Mouse (Mus musculus): ENCODE data around the gene Gm21897. TPM values are rescaled to one million over a fixed set of nuclear protein-coding genes. Genes with fewer than 3 reads are reported as not detected.
"Not testable (repeated sequence)": the region's sequence is repeated elsewhere in the genome, so short reads cannot be mapped to it uniquely, and the experiment has no call there.

Gm21897 gene
- not detected in 2 replicates for total RNA-seq (2015; ENCODE audit: low replicate concordance)
- 0.26 TPM in 1 of 2 replicates, not detected in the other for total RNA-seq (2017; ENCODE audit: low replicate concordance)

DNA sequence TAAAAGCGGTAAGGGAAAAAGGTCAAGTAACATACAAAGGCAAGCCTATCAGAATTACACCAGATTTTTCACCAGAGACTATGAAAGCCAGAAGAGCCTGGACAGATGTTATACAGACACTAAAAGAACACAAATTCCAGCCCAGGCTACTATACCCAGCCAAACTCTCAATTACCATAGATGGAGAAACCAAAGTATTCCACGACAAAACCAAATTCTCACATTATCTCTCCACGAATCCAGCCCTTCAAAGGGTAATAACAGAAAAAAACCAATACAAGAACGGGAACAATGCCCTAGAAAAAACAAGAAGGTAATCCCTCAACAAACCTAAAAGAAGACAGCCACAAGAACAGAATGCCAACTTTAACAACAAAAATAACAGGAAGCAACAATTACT is at the start of gene Gm21897:
Gm21897 (plus strand) TSS at position 301 of the 400 bp plus-strand sequence.
- not testable (repeated sequence) for ATAC-seq (replicated peaks; ENCODE audit: low FRiP score, poor library complexity, severe bottlenecking)

DNA sequence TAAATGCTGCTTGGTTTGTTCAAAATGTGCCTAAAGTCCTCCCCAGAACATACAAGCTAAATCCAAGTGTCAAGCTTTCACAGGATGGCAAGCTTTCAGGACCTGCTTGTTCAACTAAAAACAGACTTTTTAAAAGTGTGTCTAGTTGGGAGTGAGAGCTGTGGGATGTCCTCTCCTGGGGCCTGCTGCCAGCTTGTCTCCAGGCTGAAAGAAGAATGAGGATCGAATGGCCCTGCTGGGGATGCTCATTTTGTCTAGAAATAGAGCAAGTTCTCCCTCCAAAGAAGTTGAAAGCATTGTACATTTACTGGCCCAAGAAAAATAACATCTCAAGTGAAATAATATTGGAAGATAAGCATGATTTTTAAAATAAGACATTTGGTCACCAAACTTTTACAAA is 45.0 kb upstream of the Gm21897 start:
- no peak for ATAC-seq (replicated peaks; ENCODE audit: low FRiP score, poor library complexity, severe bottlenecking)

DNA sequence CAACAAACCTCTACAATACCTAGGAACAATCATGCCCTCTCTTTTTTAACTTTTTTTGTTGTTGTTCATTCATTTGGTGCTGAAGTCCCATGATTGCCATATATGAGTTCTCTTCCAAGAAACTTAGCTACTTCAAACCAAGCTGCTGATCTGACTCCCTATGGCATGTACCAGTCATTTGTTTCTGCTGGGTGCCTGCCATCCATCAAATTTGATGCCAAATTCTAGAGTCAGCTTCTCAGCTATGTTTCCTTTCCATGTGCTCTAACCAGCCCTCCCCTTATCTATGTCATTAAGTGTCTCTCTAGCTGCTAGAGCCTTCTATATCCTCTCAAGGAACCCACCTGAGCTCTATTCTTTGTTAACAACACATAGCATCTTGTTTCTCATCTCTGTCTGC is 39.8 kb upstream of the Gm21897 start:
- ATAC-seq (replicated peaks; ENCODE audit: low FRiP score, poor library complexity, severe bottlenecking), result no peak

DNA sequence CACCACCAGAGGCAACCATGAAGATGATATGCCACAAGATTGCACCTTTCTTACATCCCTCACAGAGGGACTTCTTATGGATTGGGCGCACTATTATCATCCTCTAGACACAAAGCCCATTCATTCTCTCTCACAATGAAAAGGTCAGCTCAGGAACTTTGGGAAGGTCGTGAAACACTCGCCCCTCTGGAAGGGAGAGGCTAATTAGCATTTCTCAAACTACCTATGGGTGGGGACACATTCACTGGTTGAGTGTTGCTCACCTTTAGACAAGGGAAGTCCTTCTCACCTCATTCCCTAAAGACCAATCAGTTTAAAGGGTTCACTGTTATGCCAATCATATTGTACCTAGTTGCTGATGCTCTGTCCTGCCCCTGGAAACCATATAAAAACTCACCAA is 24.2 kb upstream of the Gm21897 start:
- ATAC-seq (replicated peaks; ENCODE audit: low FRiP score, poor library complexity, severe bottlenecking), result no peak

DNA sequence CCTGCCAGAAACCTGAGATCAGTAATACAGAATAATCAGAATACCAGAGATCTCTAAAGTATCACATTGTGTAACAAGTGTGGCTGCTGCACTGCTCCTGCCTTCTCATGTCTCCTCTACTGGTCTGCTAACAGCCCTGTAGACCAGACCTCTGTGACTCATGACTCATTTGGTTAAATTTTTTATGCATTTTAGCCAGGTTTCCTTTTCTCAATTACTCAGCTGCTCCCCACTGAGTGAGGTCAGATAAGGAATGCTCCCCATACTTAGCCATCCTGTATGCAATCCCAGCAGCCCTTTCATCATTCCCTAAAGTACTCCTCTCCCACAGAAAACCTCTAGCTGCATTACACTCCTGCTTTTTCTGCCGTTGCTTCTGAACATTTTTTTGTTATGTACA is 23.0 kb upstream of the Gm21897 start:
- no peak for ATAC-seq (replicated peaks; ENCODE audit: low FRiP score, poor library complexity, severe bottlenecking)

DNA sequence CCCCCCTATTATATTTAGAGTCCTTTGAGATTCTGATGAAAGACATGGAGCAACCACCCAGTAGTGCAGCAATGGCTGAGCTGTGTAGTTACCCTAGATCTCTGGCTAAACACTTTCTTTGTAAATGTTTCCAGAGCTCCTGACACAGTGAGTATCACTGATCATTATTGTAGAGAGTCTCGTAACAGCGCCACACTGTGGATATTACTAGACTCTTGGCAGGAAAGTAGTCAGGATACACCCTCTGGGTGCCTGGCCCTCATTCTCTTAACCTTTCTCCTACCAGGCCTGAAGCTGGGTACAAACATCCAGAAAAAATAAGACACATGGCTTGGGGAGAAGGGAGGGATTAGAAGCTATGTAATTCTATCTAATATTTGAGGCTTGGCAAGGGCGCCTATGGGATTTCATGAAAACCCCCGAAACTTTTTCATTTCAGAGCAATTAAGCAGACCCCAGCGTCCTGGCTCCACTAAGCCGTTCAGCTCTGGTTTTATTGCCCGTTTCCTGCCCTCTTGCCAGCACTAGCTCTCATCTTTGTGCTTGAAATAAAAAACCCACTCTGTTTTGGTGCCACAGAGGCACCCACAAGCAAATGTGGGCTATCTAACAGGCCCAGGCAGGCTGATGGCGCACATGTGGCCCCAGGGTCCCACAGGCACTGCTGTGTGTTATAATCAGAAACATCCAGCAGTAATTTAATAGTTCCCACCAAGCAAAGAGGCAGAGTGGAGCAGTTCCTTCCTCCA is 22.2 kb upstream of the Gm21897 start:
- no peak for ATAC-seq (replicated peaks; ENCODE audit: low FRiP score, poor library complexity, severe bottlenecking)

DNA sequence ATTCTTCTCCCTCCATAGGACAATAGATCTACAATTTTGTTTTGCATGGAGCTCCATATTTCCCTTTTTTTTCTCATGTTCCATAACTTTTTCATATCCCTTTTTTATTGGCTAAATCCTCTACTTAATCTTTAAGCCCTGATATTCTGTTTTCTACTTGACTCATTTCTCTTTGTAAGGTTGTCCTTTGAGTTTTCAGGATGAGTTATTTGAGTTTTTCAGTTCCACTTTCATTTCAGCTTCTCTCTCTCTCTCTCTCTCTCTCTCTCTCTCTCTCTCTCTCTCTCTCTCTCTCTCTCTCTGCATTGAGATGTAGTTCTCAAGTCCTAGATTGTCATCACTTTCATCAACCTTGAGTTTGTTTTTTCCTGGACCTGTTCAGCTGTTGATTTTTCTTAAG is 17.3 kb downstream of the Gm21897 start:
- ATAC-seq (replicated peaks; ENCODE audit: low FRiP score, poor library complexity, severe bottlenecking), result no peak

DNA sequence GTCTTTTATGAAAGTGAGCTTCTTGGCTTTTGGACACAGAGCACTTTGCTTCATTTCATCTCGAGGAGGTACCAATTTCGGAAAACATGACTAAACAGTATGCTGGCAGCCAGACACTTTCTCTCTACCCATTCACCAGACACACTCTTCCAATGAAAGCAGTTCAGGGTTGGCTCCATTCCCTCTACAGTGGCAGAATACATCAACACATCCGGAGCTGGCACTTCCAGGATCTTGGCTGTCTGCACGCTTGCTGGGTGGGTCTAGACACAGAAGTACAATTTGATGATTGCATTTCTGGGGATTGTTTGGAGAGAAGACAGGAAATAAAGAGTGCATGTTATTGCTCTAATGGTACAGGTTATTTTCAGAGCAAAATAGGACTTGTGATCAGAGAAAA is 21.8 kb downstream of the Gm21897 start:
- no peak for ATAC-seq (replicated peaks; ENCODE audit: low FRiP score, poor library complexity, severe bottlenecking)

DNA sequence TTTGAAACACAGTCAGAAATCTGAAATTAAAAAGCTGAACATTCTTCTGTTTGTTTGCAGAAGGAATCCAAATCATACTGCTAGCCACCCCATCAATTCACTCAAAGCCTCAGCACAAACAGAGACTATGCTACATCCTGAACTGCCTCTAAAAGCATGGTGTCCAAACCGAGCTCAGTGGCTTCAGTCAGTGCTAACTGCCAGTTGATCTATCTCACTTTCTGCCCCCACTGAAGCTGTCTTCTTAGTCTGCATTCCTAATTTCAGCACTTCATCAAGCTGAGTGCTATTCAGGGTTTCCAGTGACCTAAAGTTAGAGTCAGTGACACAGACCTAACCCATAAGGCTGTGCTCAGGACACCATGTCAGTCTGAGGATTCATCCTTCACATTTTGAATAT is 28.8 kb downstream of the Gm21897 start:
- ATAC-seq (replicated peaks; ENCODE audit: low FRiP score, poor library complexity, severe bottlenecking), result no peak

DNA sequence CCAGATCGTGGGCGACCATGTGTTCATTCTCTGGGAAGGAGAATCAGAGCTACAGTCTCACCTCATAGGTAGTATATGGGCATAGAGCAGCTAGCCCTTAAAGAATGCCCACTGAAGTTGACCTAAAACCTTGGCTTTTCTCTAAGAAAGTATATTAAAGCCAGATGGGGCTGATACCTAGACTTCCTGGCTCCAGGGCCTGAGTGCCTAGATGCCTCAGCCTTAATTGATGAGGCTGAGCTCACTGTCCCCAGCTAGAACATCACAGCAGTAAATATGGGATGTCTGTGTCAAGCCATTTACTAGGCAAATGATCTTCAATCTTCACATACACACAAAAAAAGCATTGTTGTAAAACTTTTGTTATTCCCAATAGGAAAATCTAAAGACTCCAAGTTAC is 32.1 kb downstream of the Gm21897 start:
- no peak for ATAC-seq (replicated peaks; ENCODE audit: low FRiP score, poor library complexity, severe bottlenecking)

DNA sequence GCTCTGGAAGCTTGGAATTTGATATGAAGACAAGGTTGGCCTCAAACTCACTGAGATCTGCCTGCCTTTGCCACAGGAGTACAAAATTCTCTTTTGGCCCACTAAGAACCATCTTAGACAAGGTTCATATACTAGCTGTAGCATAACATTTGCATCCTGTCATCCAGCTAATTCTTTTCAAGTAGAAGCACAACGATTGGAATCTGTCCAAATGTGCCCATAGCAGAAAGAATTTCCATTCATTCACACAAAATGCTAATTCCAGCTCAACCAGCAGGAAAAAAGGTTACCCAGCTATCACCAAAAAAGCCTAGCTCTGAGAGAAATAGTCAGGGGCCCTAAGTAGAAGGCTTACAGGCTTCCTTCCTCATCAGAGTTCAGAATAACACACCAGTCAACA is 34.0 kb downstream of the Gm21897 start:
- ATAC-seq (replicated peaks; ENCODE audit: low FRiP score, poor library complexity, severe bottlenecking), result no peak

DNA sequence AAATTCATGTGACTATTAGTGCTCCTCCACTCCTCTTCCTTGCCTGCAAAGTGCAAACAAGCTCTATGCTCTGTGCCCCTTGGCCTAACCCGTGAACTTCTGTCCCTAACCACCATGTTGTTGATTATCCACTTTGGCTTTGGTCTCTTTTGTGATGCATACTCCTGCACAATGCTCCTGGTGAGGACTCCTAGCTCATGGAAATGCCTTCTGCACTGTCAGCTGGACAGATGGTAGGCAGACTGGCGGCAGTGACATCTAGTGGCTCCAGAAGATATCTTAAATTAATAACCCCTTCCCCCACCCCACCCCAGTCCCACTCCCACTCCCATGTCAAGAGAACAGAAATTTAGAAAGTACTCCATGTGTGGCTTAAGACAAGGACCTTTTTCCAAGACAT is 35.1 kb downstream of the Gm21897 start:
- ATAC-seq (replicated peaks; ENCODE audit: low FRiP score, poor library complexity, severe bottlenecking), result no peak

DNA sequence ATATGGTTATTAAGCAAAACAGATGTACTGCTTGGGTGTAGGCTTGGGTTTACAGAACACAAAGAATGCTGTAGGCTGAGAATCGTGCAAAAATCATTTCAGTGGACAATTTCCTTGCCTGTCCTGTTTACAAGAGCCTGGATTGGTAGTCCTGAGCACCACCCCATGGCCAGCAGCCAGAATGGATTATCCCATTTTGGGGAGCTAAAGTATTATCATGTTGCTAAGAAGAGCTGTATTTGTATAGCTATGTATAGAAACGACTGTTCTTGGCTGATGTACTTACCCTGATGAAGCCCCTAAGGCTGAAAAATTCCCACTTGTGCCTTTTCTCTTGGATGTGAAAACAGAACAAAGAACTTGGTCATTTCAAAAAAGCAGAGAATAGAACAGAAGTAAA is 37.6 kb downstream of the Gm21897 start:
- ATAC-seq (replicated peaks; ENCODE audit: low FRiP score, poor library complexity, severe bottlenecking), result no peak

DNA sequence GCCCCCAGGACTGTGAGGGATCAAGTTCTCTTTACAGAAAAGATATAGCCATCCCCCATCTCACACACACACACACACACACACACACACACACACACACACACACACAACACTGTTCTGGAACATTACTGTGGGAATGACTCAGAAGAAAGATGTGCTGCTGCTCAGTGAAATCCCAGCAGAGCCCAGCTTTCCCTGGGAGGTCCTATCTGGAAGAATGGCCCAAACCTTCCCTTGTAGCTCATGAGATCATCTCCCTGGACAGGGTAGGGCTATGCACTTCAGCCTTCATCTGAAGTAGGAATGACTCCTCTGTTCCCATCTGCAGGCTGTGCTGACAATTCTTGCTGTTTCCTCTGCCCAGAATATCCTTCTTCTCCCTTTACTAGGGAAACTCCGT is 38.1 kb downstream of the Gm21897 start:
- no peak for ATAC-seq (replicated peaks; ENCODE audit: low FRiP score, poor library complexity, severe bottlenecking)

DNA sequence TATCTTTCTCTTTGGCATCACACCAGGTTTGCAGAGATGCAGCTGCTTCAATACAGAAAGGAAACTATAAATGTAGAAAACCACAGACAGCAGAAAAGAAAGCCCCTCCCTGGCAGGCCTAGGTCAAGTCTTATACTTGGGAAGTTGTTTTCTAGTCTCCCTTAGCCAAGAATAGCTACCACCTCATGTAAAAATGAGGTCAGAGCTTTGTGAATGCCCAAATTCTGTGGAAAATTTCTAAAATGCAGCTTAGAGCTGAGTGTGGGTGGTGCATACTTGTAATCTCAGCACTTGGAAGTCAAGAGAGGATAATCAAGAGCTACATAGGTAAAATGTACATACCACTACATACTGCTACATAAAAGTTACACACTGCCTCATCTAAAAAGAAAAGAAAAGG is 40.5 kb downstream of the Gm21897 start:
- ATAC-seq (replicated peaks; ENCODE audit: low FRiP score, poor library complexity, severe bottlenecking), result no peak

DNA sequence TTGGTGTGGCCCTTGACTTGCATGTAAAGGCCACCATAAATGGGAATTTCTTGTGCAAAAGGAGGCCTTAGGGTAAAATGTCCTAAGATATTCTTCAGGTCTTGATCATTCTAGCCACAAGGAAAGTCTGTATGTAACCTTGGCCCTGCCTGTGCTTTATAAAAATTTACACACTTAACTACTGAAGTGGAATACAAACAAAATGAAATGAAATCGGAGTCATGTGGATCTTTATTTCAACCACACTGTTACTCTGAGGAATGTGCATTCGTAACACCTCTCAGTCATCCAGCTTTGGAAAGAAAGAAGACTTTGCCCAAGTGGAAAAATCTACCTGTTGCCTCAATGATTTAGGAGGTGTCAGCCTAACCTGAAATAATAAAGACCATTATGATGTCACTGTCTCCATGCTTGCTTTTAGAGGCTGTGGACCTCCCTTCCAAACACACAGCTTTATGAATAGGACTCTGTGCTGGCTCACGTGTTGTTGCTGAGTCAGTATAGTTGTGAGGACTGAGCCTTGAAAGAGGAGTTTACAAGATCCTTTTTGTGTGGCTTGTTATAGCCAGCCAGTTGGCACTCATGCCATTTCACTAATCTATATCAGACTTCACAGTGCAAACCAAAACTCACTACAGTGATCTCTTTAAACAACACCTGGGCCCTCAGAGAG is 42.0 kb downstream of the Gm21897 start:
- no peak for ATAC-seq (replicated peaks; ENCODE audit: low FRiP score, poor library complexity, severe bottlenecking)

DNA sequence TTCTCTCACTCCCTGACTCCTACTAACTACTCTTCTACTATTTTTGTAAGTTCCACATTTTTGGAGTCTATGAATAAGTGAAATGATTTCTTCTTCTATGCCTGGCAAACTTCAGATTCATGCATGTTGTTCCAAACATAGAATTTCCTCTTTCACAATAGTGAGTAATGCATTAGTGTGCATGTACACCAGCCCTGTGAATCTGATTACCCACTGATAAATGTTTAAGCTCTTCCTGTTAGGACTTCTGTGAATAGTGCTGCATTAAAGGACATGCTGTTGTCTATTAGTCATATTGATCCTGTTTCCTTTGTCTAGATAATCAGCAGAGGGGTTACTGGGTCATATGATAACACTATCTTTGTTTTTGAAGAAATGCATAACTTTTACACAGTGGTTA is 43.6 kb downstream of the Gm21897 start:
- no peak for ATAC-seq (replicated peaks; ENCODE audit: low FRiP score, poor library complexity, severe bottlenecking)

Data from erythroblast, adult 5-6 weeks (primary cell).